Mouse (Mus musculus) lung, postnatal 36 days (tissue): ENCODE data around the gene Fndc9.

Source experiments
- DNase-seq: peaks from one replicate; pipeline ENCODE4 v3.0.0; 2022; ENCODE audit warnings: mixed read lengths

The Fndc9 gene

DNA sequence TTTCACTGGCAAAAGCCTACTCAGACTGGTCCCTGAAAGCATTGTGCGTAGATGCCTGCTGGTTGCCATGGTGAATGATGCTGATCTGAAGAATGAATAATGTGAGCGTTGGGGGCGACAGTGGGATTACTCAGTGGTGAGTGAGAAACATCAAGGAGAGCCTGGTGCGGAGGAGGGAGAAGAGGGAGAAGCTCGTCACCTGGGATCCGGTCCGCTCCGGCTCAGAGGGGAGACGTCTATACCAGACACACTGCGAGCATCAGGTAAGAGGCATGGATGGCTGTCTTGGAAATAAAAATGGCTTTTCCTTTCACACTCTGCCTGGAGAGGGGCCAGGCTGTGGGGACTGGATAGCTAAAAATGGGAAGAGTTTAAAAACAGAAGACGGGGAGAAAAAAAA is at the start of gene Fndc9:
Gene Fndc9 (plus strand): TSS at position 198 of the 400 bp plus-strand sequence.
- DNase-seq, result no peak

- no peak for DNase-seq
Observed at GRCm38 (mm10) chr11:46188283-46188682, 47.0 kb upstream of the Fndc9 start.

DNA sequence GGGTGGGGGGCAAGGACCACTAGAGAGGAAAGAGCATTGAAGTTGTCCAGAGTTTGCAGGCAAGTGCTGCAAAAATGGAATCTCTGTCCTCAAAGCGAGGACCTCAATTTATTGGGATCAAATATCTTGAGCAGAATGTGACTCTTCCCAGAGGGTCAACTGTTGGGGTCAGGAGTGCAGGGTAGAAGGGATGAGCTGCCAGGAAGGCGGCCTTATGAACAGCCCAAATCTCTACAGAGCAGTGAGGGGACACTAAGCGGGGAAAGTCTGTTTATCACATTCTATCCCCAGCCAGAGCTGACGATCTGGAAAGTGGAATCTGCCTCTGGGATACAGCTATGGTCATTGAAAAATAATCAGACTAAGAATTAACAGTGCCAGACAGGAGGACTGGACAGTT is 41.2 kb upstream of the Fndc9 start:
- DNase-seq, result no peak

DNA sequence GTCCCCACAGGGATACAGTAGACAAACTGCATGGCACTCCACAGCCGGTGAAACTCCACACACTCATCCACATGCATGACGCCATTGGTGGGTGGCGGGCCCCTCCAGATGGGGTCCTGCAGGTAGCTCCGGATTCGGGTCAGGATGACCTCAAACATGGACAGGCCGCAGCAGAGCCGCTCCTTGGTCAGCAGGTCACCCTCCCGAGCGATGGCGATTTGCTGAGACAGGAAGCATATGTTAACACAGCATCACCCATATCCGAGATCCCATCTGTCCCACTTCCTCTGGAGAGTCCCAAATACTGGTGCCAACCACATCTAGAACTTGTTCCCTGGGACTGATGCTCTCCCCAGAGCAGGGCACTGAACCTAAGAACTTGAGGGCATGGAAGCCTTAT is 34.7 kb upstream of the Fndc9 start:
- peak; percentile 11 for DNase-seq

DNA sequence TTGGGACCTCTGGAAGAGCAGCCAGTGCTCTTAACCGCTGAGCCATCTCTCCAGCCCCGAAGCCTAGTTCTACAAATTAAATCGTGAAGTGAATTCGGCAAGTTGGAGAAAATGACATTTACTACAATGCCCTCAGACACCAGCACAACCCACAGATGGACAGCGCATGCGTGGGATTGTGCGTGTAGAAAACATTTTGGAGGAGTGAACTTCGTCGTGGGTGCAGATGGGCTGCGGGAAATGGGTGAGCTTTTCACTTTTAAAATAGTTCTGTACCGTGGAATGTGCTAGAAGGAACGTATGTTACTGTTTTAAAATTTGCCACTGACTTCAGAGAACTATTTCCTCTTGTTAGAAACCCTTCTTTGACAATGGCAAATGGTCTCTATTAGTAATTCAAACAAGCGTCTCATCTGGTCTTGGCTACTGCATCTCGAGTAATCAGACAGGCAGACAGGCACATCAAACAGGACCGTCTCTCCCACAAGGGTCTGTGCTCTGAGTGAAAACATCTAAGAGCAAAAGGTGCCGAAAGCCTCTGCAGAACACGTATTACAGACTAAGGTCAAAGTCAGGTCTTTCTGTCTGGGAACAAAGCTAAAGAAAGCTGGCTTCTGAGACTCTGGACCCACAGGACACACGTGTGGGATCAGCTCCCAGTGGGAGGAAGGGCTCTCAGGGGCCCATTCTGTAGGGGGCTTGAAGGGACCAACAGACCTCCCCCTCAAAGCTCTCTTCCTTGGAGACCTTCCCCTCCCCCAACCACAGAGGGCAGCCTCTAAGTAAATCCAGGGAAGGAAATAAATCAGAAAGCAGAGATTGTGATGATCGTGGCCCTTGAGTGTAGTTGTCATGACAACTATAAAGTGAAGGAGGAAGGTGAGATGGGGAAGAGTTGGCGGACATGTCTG is 33.4 kb upstream of the Fndc9 start:
- no peak for DNase-seq

DNA sequence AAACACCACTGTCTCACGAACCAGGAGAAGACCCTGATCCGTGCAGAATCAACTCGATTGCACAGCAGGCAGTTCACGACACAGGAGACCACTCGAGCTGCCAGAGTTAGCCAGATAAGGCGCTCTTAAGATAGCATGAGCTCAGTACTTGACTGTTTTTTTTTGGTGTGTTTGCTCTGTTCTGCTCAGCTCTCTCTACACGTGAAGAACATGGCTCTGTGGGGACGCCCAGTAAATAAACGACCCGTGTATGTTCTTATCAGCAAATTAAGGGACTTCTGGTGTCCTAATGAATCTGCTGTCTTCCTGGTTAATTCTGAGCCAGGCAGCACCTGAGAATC is 32.8 kb upstream of the Fndc9 start:
- DNase-seq, result peak; percentile 38

GRCm38 (mm10) chr11:46204841-46205240 is 30.5 kb upstream of the Fndc9 start:
- no peak for DNase-seq

- DNase-seq, result no peak
Observed at GRCm38 (mm10) chr11:46205639-46206409, 29.5 kb upstream of the Fndc9 start.

DNA sequence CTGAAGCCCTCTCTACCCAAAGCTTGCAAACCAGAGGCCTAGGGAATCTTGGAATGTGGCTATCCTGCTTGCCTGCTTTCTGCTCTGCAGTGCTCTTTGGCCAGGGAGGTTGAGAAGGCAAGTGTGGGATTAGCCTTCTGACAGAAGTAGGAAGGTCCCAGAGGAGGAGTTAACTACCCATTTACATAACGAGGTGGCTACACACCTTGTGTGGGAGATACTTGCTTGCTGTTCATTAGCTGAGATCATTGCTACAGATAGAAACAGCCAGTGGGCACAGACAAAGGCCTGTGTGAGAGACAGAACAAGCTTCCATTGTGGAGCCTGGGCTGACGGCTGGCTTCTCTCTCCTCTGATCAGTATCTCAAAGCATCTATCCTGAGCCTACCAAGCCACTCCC is 25.4 kb upstream of the Fndc9 start:
- DNase-seq, result no peak

DNA sequence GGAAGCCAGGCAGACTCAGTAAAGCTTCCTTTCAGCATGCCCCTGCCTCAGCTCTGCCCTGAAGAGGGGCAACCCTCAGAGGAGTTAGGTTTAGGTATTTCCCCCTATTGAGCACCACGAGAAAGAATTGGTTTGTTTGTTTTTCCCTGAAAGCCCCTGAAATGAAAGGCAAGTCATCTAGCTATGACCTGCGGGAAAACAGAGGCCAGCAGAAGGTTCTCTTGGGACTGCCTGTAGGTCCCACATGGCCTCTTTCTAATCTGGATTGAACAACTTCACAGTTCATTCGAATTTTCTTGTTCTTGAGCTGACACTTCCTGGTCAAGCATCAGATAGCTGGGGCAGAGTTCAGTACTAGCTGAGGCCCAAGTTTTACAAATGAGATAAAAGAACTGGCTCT is 23.5 kb upstream of the Fndc9 start:
- DNase-seq, result no peak

DNA sequence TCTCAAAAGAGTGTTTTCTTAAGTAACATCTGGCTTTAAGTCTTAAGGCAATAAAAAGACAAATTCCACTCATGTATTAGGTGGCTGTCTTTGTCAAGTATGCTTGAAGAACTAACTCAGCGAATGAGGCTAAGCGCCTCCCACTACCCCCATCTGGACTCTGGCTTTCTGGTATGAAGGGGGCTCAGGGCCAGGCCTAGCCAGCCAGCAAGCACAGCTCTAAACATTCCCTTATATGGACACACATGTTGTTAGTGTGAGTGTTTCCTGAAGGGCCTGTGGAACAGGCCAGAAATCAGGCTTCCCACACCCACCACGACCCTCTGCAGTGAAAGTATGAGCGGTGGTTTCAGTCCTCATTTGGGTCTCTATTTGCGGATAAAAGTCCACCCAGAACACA is 21.5 kb upstream of the Fndc9 start:
- peak; percentile 26 for DNase-seq

GRCm38 (mm10) chr11:46214368-46215230 is 20.7 kb upstream of the Fndc9 start:
- DNase-seq, result no peak

- peak; percentile 82 for DNase-seq
Observed at GRCm38 (mm10) chr11:46215354-46215753, 20.0 kb upstream of the Fndc9 start.

DNA sequence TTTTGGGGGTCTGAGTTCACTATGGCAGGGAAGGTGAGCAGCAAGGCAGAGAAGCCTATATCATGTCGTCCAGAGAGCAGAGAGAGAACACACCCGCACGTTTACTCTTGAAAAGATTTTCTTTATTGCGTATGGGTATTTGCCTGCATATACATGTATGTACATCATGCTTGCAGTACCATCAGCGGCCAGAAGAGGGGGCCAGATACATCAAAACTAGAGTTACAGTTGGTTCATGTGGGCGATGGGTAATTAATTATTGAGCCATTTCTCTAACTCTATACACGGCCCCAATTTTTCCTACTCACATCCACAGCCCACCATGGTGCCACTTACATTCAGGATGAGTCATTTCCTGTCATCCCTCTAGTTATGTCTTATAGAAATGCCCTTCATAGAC is 18.7 kb upstream of the Fndc9 start:
- peak; percentile 53 for DNase-seq

DNA sequence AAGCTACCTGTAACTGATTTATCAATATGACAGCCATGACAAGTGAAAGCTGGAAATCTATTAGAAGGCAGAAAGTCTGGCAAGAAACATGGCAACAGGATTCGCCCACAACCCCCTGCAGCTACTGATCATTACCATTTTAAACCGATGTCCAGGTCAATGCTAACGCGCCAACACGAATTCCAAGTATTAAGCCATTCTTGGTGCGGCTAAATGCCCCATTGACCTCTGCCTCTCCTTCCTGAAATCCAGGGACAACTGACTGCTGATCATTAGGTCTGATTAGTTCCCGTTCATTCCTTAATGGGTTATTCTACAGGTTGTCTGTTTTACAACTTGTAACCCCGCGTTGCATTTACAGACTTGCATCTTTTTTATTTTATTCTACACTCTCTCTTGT is 17.6 kb upstream of the Fndc9 start:
- DNase-seq, result no peak

- no peak for DNase-seq
Observed at GRCm38 (mm10) chr11:46218584-46218983, 16.7 kb upstream of the Fndc9 start.

DNA sequence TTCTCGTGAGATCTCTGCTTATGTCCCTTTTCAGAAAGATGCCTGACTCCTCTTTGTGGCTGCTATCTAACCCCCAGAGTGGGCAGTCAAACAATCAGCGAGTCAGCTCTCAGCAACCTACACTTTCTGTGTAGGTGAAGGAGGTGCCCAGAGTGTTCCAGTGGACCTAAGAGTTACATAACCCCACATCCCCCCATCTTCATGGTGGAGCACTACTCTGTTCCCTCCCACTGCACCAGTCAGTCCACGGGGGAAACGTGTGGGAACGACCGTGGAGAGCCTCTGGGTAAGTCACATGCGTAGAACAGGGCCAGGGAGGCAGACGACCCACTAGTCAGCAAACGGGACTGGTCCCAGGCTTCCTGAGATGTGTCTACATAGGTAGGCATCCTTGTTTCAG is 16.0 kb upstream of the Fndc9 start:
- DNase-seq, result no peak

DNA sequence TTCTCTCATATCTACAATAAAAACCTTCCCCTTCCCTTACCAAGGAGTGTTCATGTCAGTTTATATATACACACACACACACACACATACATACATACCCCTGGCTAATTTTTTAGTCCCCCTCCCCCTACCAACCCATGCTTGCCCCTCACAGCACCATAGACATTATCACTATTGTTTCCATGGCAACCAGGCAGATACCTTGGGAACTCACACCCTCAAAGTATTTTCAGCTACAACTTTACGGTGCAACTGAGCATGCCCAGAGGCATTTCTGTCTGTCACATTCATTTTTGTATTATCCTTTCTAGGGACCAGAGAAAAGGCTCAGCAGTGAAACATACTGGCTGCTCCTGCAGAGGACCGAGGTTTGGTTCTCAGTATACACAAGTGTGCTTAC is 15.1 kb upstream of the Fndc9 start:
- DNase-seq, result no peak

DNA sequence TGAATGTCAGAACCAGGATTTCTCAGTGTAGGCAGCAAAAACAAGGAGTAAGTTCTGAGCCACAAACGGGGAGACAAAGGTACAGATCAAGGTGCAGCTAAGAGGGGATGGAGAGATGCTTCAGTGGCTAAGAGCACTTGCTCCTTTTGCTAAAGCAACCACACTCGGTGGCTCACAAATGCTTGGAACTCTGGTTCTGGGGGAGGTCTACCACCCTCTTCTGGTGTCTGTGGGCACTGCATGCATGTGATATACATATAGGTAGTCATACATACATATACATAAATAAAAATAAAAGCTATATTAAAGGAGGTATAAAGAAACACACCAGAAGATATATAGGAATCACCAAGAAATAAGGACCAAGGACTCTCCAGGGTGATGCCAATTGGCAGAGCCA is 11.8 kb upstream of the Fndc9 start:
- DNase-seq, result no peak

GRCm38 (mm10) chr11:46225345-46225744 is 10.0 kb upstream of the Fndc9 start:
- DNase-seq, result no peak

- no peak for DNase-seq
Observed at GRCm38 (mm10) chr11:46230184-46230583, 5.1 kb upstream of the Fndc9 start.

DNA sequence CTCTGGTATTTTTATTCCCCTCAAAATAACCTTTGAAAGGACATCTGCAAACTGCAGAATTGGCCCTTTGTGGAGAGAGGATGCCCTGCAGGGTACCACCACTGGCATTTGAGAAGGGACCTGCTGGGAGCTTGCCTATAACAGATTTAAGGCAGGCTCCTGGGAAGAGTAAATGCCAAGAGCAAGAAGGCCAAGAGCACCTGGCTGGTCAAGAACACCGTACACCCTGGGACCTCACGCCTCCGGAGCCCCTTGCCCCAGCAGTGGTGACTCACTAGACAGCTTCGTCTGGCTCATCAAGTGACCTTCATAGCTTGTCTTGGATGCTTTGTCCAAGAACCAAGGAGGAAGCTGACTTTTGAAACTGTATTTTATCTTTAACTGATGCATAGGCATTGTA is 2.5 kb upstream of the Fndc9 start:
- no peak for DNase-seq

- no peak for DNase-seq
Observed at GRCm38 (mm10) chr11:46233966-46234365, 1.4 kb upstream of the Fndc9 start.
